Mouse (Mus musculus): Measurements from ENCODE around the gene Arl14ep. TPM values are rescaled to one million over a fixed set of nuclear protein-coding genes. Genes with fewer than 3 reads are reported as not detected.
A peak's percentile ranks its signal among the peaks of the same experiment; 100 is the strongest.

Arl14ep gene
- total and polyA plus RNA-seq, 2 experiments from 2014 or later = 27.4 to 32.8 TPM

GRCm38 (mm10) chr2:106991261-106991660 is 17.0 kb upstream of the Arl14ep start:
- H3K9ac ChIP-seq (replicated peaks; ENCODE audit: low read length) = no peak overlapping the region
- H3K36me3 ChIP-seq (ENCODE audit: insufficient read depth, low read length) = no peaks in the 10 kb centered on the region
- no peak for TF ChIP-seq CTCF (IDR thresholded peaks at IDR 0.05; ENCODE audit: low read depth)
- no peaks in the 10 kb centered on the region for H3K9me3 ChIP-seq (ENCODE audit: low read length)
- 78% methylated on average over 1 of the region's 1 CpGs for WGBS
- DNase-seq (ENCODE audit: low spot score) = no peak
- no peak overlapping the region for H3K4me2 ChIP-seq (ENCODE audit: low read depth, low read length)
- no peak overlapping the region for H3K4me3 ChIP-seq (ENCODE audit: low read length)
- no peaks in the 10 kb centered on the region for H3K27me3 ChIP-seq (ENCODE audit: insufficient read depth, low read length)
- H3K4me1 ChIP-seq (ENCODE audit: insufficient read depth, low read length) = no peaks in the 10 kb centered on the region
- no peak overlapping the region for H3K27ac ChIP-seq
- no peak for ATAC-seq

- no peaks in the 10 kb centered on the region for H3K27me3 ChIP-seq (ENCODE audit: insufficient read depth, low read length)
- no peaks in the 10 kb centered on the region for H3K9me3 ChIP-seq (ENCODE audit: low read length)
- DNase-seq (ENCODE audit: low spot score) = no peak
- no peaks in the 10 kb centered on the region for H3K36me3 ChIP-seq (ENCODE audit: insufficient read depth, low read length)
- no peak overlapping the region for H3K4me2 ChIP-seq (ENCODE audit: low read depth, low read length)
- no peak for ATAC-seq
- 95% methylated on average over 2 of the region's 2 CpGs for WGBS
- H3K4me1 ChIP-seq (ENCODE audit: insufficient read depth, low read length) = no peaks in the 10 kb centered on the region
- no peak overlapping the region for H3K4me3 ChIP-seq (ENCODE audit: low read length)
- H3K9ac ChIP-seq (replicated peaks; ENCODE audit: low read length) = no peak overlapping the region
- no peak overlapping the region for H3K27ac ChIP-seq
- no peak for TF ChIP-seq CTCF (IDR thresholded peaks at IDR 0.05; ENCODE audit: low read depth)
Observed at GRCm38 (mm10) chr2:106984945-106985344, 10.7 kb upstream of the Arl14ep start.

GRCm38 (mm10) chr2:106982503-106982902 is 8.3 kb upstream of the Arl14ep start:
- Histone ChIP-seq H3K27ac (no peak overlapping the region), H3K4me2 (ENCODE audit: low read depth, low read length) (no peak overlapping the region), H3K4me1 (ENCODE audit: insufficient read depth, low read length) (no peaks in the 10 kb centered on the region), H3K4me3 (ENCODE audit: low read length) (no peak overlapping the region), H3K9me3 (ENCODE audit: low read length) (no peaks in the 10 kb centered on the region), H3K36me3 (ENCODE audit: insufficient read depth, low read length) (no peaks in the 10 kb centered on the region), H3K27me3 (ENCODE audit: insufficient read depth, low read length) (no peaks in the 10 kb centered on the region), H3K9ac (replicated peaks; ENCODE audit: low read length) (no peak overlapping the region)
- ATAC-seq (no peak), DNase-seq (ENCODE audit: low spot score) (peak; percentile 71)
- peak; percentile 79 for TF ChIP-seq CTCF (IDR thresholded peaks at IDR 0.05; ENCODE audit: low read depth)
- 45% methylated on average over 6 of the region's 6 CpGs for WGBS

DNA sequence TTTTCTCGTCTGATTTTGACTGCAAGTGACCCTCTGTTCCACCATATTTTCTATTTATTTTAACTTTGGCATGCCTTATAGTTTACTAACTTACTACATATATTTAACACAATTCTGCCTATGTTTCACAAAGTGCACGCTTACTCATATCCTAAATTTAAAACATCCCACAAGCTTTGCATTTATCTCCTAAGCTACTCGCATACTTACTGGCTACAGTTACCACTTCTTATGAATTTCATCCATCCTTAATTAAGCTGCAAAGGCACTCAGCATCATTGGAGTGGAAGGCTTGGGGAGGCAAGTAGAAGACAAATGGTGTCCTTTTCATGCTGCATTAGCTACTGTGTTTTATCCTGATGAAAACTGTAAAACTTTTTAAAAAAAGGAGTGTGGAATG is 2.2 kb upstream of the Arl14ep start:
- WGBS = 95% methylated on average over 3 of the region's 3 CpGs
- peaks cover 5% of the 10 kb centered on the region; the same call in 1 of the 2 replicates for H3K4me1 ChIP-seq (ENCODE audit: insufficient read depth, low read length)
- DNase-seq (ENCODE audit: low spot score) = no peak
- no peaks in the 10 kb centered on the region for H3K9me3 ChIP-seq (ENCODE audit: low read length)
- H3K4me3 ChIP-seq (ENCODE audit: low read length) = no peak overlapping the region
- no peak overlapping the region for H3K27ac ChIP-seq
- H3K9ac ChIP-seq (replicated peaks; ENCODE audit: low read length) = no peak overlapping the region
- no peak for TF ChIP-seq CTCF (IDR thresholded peaks at IDR 0.05; ENCODE audit: low read depth)
- H3K27me3 ChIP-seq (ENCODE audit: insufficient read depth, low read length) = no peaks in the 10 kb centered on the region
- no peak for ATAC-seq
- no peak overlapping the region for H3K4me2 ChIP-seq (ENCODE audit: low read depth, low read length)
- H3K36me3 ChIP-seq (ENCODE audit: insufficient read depth, low read length) = no peaks in the 10 kb centered on the region

DNA sequence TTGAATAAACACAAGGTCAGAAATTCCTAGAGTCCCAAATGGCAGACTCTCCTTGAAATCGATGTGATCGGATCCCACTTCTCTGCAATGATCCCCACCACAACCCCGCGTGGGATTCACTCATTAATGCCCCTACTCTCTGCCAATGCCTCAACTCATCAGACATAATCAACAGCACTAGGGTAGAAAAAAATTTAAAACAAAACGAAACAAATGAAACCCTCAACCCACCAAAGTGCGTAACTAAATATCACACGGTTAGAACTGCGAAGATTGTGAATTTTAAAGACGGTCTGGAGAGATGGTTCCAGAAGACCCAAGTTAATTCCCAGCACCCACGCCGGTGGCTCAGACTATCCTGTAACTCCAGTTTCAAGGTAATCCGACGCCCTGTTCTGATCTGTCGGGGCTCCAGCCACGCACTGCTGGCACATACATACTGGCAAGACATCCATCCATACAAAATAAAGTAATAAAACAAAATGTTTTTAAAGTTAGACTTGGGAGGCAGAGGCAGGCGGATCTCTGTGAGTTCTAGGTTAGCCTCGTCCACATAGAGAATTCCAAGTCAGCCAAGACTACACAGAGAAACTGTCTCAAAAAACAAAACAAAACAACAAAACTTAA is 779 bp downstream of the Arl14ep start:
- DNase-seq (ENCODE audit: low spot score) (no peak), ATAC-seq (no peak)
- Histone ChIP-seq H3K4me1 (ENCODE audit: insufficient read depth, low read length) (peaks cover 5% of the 10 kb centered on the region; the same call in 1 of the 2 replicates), H3K9me3 (ENCODE audit: low read length) (no peaks in the 10 kb centered on the region), H3K4me2 (ENCODE audit: low read depth, low read length) (peak overlapping the region; percentile 66), H3K36me3 (ENCODE audit: insufficient read depth, low read length) (no peaks in the 10 kb centered on the region), H3K9ac (replicated peaks; ENCODE audit: low read length) (peak overlapping the region; percentile 97), H3K27me3 (ENCODE audit: insufficient read depth, low read length) (no peaks in the 10 kb centered on the region), H3K27ac (no peak overlapping the region; the same call in 1 of the 2 replicates), H3K4me3 (ENCODE audit: low read length) (peak overlapping the region; percentile 80)
- TF ChIP-seq CTCF (IDR thresholded peaks at IDR 0.05; ENCODE audit: low read depth) = no peak
- WGBS = 68% methylated on average over 17 of the region's 17 CpGs

GRCm38 (mm10) chr2:106972851-106973250 is 1.4 kb downstream of the Arl14ep start:
- H3K27ac ChIP-seq = no peak overlapping the region

DNA sequence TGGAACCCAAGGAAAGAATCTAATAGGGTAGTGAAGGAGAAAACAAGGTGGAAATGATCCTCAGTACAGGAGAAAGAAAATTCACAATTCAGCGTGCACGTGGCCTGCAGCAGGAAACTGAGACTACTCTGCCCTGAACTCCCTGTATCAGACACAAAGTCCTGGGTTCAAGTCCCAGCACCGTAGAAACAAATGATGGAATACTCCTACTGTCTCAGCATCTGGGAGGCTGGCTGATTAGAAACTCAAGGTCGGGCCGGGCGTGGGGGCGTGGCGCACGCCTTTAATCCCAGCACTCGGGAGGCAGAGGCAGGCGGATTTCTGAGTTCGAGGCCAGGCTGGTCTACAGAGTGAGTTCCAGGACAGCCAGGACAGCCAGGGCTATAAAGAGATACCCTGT is 3.3 kb downstream of the Arl14ep start:
- DNase-seq (ENCODE audit: low spot score) (no peak), ATAC-seq (no peak)
- H3K27ac ChIP-seq = no peak overlapping the region
- no peak overlapping the region for H3K9ac ChIP-seq (replicated peaks; ENCODE audit: low read length)
- no peak overlapping the region for H3K4me3 ChIP-seq (ENCODE audit: low read length)
- WGBS = 98% methylated on average over 12 of the region's 12 CpGs
- no peaks in the 10 kb centered on the region for H3K9me3 ChIP-seq (ENCODE audit: low read length)
- TF ChIP-seq CTCF (IDR thresholded peaks at IDR 0.05; ENCODE audit: low read depth) = no peak
- H3K27me3 ChIP-seq (ENCODE audit: insufficient read depth, low read length) = no peaks in the 10 kb centered on the region
- H3K36me3 ChIP-seq (ENCODE audit: insufficient read depth, low read length) = peaks cover 12% of the 10 kb centered on the region
- H3K4me1 ChIP-seq (ENCODE audit: insufficient read depth, low read length) = peaks cover 5% of the 10 kb centered on the region; the same call in 1 of the 2 replicates
- no peak overlapping the region for H3K4me2 ChIP-seq (ENCODE audit: low read depth, low read length)

More at GRCm38 (mm10) chr2:106972851-106973250, 1.4 kb downstream of the Arl14ep start:
- H3K27me3 ChIP-seq (ENCODE audit: insufficient read depth, low read length) = no peaks in the 10 kb centered on the region
- no peaks in the 10 kb centered on the region for H3K9me3 ChIP-seq (ENCODE audit: low read length)
- peaks cover 5% of the 10 kb centered on the region; the same call in 1 of the 2 replicates for H3K4me1 ChIP-seq (ENCODE audit: insufficient read depth, low read length)
- H3K36me3 ChIP-seq (ENCODE audit: insufficient read depth, low read length) = peaks cover 4% of the 10 kb centered on the region; the same call in 1 of the 2 replicates
- H3K4me2 ChIP-seq (ENCODE audit: low read depth, low read length) = peak overlapping the region; percentile 66
- ATAC-seq (no peak), DNase-seq (ENCODE audit: low spot score) (no peak)
- TF ChIP-seq CTCF (IDR thresholded peaks at IDR 0.05; ENCODE audit: low read depth) = no peak
- 95% methylated on average over 6 of the region's 6 CpGs for WGBS
- H3K9ac ChIP-seq (replicated peaks; ENCODE audit: low read length) = no peak overlapping the region
- no peak overlapping the region for H3K4me3 ChIP-seq (ENCODE audit: low read length)
